Mouse (Mus musculus): Measurements from ENCODE around the gene Hnf1b. TPM values are rescaled to one million over a fixed set of nuclear protein-coding genes. Genes with fewer than 3 reads are reported as not detected.

The Hnf1b gene
- total and polyA plus RNA-seq, 2 experiments, result 2.2 to 14.9 TPM

- Histone ChIP-seq H3K27ac (replicated peaks; ENCODE audit: insufficient read depth, low read depth, low read length) (no peak overlapping the region; the same call in 1 of the 2 replicates), H3K4me3 (ENCODE audit: insufficient read depth, low read depth, low read length) (no peak overlapping the region), H3K4me1 (ENCODE audit: control insufficient read depth, insufficient read depth, low read length) (peaks cover 46% of the 10 kb centered on the region), H3K36me3 (ENCODE audit: control insufficient read depth, insufficient read depth, low read length) (no peaks in the 10 kb centered on the region), H3K27me3 (ENCODE audit: control insufficient read depth, insufficient read depth, low read length) (no peaks in the 10 kb centered on the region), H3K79me2 (ENCODE audit: control insufficient read depth, insufficient read depth, low read length) (no peaks in the 10 kb centered on the region), H3K9ac (ENCODE audit: low read depth, low read length) (no peak overlapping the region)
- TF ChIP-seq POLR2A (IDR thresholded peaks at IDR 0.05; ENCODE audit: extremely low read depth, insufficient read depth, low read length), result no peak
- no peak for TF ChIP-seq CTCF (IDR thresholded peaks at IDR 0.05; ENCODE audit: low read depth, low read length)
- WGBS, result 25% methylated on average over 3 of the region's 3 CpGs
- no peak for DNase-seq (ENCODE audit: extremely low read depth, low read depth, low spot score)
Measured at GRCm38 (mm10) chr11:83879130-83879529, 29.3 kb downstream of the Hnf1b start.

- peak; percentile 100 for DNase-seq (ENCODE audit: extremely low read depth, low read depth, low spot score)
- Histone ChIP-seq H3K79me2 (ENCODE audit: control insufficient read depth, insufficient read depth, low read length) (0 out of 2 replicates have a peak, but pooled peaks cover 2% of the 10 kb centered on the region), H3K36me3 (ENCODE audit: control insufficient read depth, insufficient read depth, low read length) (no peaks in the 10 kb centered on the region), H3K27me3 (ENCODE audit: control insufficient read depth, insufficient read depth, low read length) (no peaks in the 10 kb centered on the region), H3K4me1 (ENCODE audit: control insufficient read depth, insufficient read depth, low read length) (peaks cover 52% of the 10 kb centered on the region), H3K4me3 (ENCODE audit: insufficient read depth, low read depth, low read length) (no peak overlapping the region), H3K9ac (ENCODE audit: low read depth, low read length) (no peak overlapping the region), H3K27ac (replicated peaks; ENCODE audit: insufficient read depth, low read depth, low read length) (peak overlapping the region; percentile 83)
- WGBS, result 16% methylated on average over 5 of the region's 5 CpGs
- TF ChIP-seq POLR2A (IDR thresholded peaks at IDR 0.05; ENCODE audit: extremely low read depth, insufficient read depth, low read length) (no peak), CTCF (IDR thresholded peaks at IDR 0.05; ENCODE audit: low read depth, low read length) (no peak)
Measured at GRCm38 (mm10) chr11:83881438-83881837, 31.6 kb downstream of the Hnf1b start.

DNA sequence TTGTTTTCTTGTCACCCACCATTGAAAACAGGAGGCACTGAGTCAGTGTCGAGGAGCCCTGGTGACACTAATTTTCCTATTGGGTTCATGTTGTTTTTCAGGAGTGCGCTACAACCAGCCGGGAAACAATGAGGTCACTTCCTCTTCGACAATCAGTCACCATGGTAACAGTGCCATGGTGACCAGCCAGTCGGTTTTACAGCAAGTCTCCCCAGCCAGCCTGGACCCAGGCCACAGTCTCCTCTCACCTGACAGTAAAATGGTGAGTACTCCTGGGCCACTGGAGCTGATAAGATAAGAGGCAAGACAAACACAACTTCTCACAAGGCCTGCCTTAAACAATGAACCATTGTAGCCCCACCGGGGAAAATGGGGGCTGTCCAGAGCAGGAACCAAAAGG lies 32.7 kb downstream of the Hnf1b start:
- no peaks in the 10 kb centered on the region for H3K27me3 ChIP-seq (ENCODE audit: control insufficient read depth, insufficient read depth, low read length)
- 0 out of 2 replicates have a peak, but pooled peaks cover 2% of the 10 kb centered on the region for H3K79me2 ChIP-seq (ENCODE audit: control insufficient read depth, insufficient read depth, low read length)
- H3K9ac ChIP-seq (ENCODE audit: low read depth, low read length), result no peak overlapping the region
- H3K36me3 ChIP-seq (ENCODE audit: control insufficient read depth, insufficient read depth, low read length), result no peaks in the 10 kb centered on the region
- H3K4me1 ChIP-seq (ENCODE audit: control insufficient read depth, insufficient read depth, low read length), result peaks cover 47% of the 10 kb centered on the region
- peak overlapping the region; percentile 83 for H3K27ac ChIP-seq (replicated peaks; ENCODE audit: insufficient read depth, low read depth, low read length)
- TF ChIP-seq POLR2A (IDR thresholded peaks at IDR 0.05; ENCODE audit: extremely low read depth, insufficient read depth, low read length) (no peak), CTCF (IDR thresholded peaks at IDR 0.05; ENCODE audit: low read depth, low read length) (no peak)
- DNase-seq (ENCODE audit: extremely low read depth, low read depth, low spot score), result peak; percentile 90
- 5% methylated on average over 6 of the region's 6 CpGs for WGBS
- H3K4me3 ChIP-seq (ENCODE audit: insufficient read depth, low read depth, low read length), result no peak overlapping the region

GRCm38 (mm10) chr11:83883074-83883473 lies 33.2 kb downstream of the Hnf1b start:
- DNase-seq (ENCODE audit: extremely low read depth, low read depth, low spot score), result no peak
- TF ChIP-seq CTCF (IDR thresholded peaks at IDR 0.05; ENCODE audit: low read depth, low read length), result no peak
- TF ChIP-seq POLR2A (IDR thresholded peaks at IDR 0.05; ENCODE audit: extremely low read depth, insufficient read depth, low read length), result no peak
- WGBS, result 38% methylated on average over 6 of the region's 6 CpGs
- Histone ChIP-seq H3K4me1 (ENCODE audit: control insufficient read depth, insufficient read depth, low read length) (peaks cover 46% of the 10 kb centered on the region), H3K36me3 (ENCODE audit: control insufficient read depth, insufficient read depth, low read length) (no peaks in the 10 kb centered on the region), H3K27me3 (ENCODE audit: control insufficient read depth, insufficient read depth, low read length) (no peaks in the 10 kb centered on the region), H3K9ac (ENCODE audit: low read depth, low read length) (no peak overlapping the region), H3K79me2 (ENCODE audit: control insufficient read depth, insufficient read depth, low read length) (0 out of 2 replicates have a peak, but pooled peaks cover 2% of the 10 kb centered on the region), H3K4me3 (ENCODE audit: insufficient read depth, low read depth, low read length) (no peak overlapping the region), H3K27ac (replicated peaks; ENCODE audit: insufficient read depth, low read depth, low read length) (peak overlapping the region; percentile 83)

DNA sequence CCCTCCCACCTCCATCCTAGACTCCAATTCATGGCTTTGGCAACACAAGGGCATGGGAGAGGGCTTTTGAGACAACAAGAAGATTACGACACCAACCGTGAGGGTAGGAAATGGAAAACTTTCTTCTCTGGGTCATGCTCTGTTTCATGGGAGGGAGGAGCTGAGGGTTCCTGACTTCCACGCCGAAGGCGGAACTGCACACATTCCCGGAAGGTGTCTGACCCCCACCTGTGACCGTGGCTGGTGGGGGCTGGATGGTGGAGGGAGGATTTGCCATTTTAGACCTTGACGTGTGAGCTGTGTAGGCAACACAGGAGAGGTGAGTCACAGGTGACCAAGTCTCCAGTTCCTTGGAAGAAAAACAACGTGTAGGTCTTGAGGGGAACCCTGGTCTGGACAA lies 33.9 kb downstream of the Hnf1b start:
- TF ChIP-seq POLR2A (IDR thresholded peaks at IDR 0.05; ENCODE audit: extremely low read depth, insufficient read depth, low read length) (no peak), CTCF (IDR thresholded peaks at IDR 0.05; ENCODE audit: low read depth, low read length) (no peak)
- Histone ChIP-seq H3K4me1 (ENCODE audit: control insufficient read depth, insufficient read depth, low read length) (peaks cover 41% of the 10 kb centered on the region), H3K79me2 (ENCODE audit: control insufficient read depth, insufficient read depth, low read length) (0 out of 2 replicates have a peak, but pooled peaks cover 2% of the 10 kb centered on the region), H3K27me3 (ENCODE audit: control insufficient read depth, insufficient read depth, low read length) (no peaks in the 10 kb centered on the region), H3K36me3 (ENCODE audit: control insufficient read depth, insufficient read depth, low read length) (peaks cover 2% of the 10 kb centered on the region; the same call in 1 of the 2 replicates), H3K4me3 (ENCODE audit: insufficient read depth, low read depth, low read length) (no peak overlapping the region), H3K9ac (ENCODE audit: low read depth, low read length) (no peak overlapping the region), H3K27ac (replicated peaks; ENCODE audit: insufficient read depth, low read depth, low read length) (peak overlapping the region; percentile 83)
- DNase-seq (ENCODE audit: extremely low read depth, low read depth, low spot score), result peak; percentile 58
- WGBS, result 58% methylated on average over 9 of the region's 9 CpGs

GRCm38 (mm10) chr11:83885175-83885574 lies 35.3 kb downstream of the Hnf1b start:
- Histone ChIP-seq H3K79me2 (ENCODE audit: control insufficient read depth, insufficient read depth, low read length) (0 out of 2 replicates have a peak, but pooled peaks cover 2% of the 10 kb centered on the region), H3K9ac (ENCODE audit: low read depth, low read length) (no peak overlapping the region), H3K36me3 (ENCODE audit: control insufficient read depth, insufficient read depth, low read length) (peaks cover 8% of the 10 kb centered on the region), H3K4me1 (ENCODE audit: control insufficient read depth, insufficient read depth, low read length) (peaks cover 29% of the 10 kb centered on the region), H3K27ac (replicated peaks; ENCODE audit: insufficient read depth, low read depth, low read length) (peak overlapping the region; percentile 37), H3K27me3 (ENCODE audit: control insufficient read depth, insufficient read depth, low read length) (no peaks in the 10 kb centered on the region), H3K4me3 (ENCODE audit: insufficient read depth, low read depth, low read length) (no peak overlapping the region)
- DNase-seq (ENCODE audit: extremely low read depth, low read depth, low spot score), result peak; percentile 87
- WGBS, result 14% methylated on average over 8 of the region's 8 CpGs
- TF ChIP-seq CTCF (IDR thresholded peaks at IDR 0.05; ENCODE audit: low read depth, low read length) (no peak), POLR2A (IDR thresholded peaks at IDR 0.05; ENCODE audit: extremely low read depth, insufficient read depth, low read length) (no peak)
